Mouse (Mus musculus) neural tube, embryonic 13.5 days (tissue): ENCODE results near the gene Notch2. TPM values are rescaled to one million over a fixed set of nuclear protein-coding genes. Genes with fewer than 3 reads are reported as not detected.
A peak's percentile ranks its signal among the peaks of the same experiment; 100 is the strongest.

Experiments used
- ATAC-seq: fragments of 200-750 bp; cut with Nextera tagmentation; 2 replicates; pipeline ENCODE4 v1.8.0; 2017; ENCODE audit warnings: low read depth, mild to moderate bottlenecking, moderate TSS enrichment, moderate library complexity
- H3K27ac ChIP-seq: fragments of 300-500 bp; sonication (generic); replicated peaks from 2 replicates; pipeline ENCODE4 v1.5.1; 2015; ENCODE audit warnings: moderate library complexity, mild to moderate bottlenecking, inconsistent platforms
- H3K27me3 ChIP-seq: fragments of 300-500 bp; sonication (generic); 2 replicates; pipeline ENCODE4 v1.6.1; 2015; ENCODE audit warnings: mild to moderate bottlenecking, inconsistent platforms
- H3K36me3 ChIP-seq: fragments of 300-500 bp; sonication (generic); 2 replicates; pipeline ENCODE4 v1.6.1; 2015; ENCODE audit warnings: mild to moderate bottlenecking, inconsistent platforms
- H3K4me1 ChIP-seq: fragments of 300-500 bp; sonication (generic); replicated peaks from 2 replicates; pipeline ENCODE4 v1.6.1; 2015; ENCODE audit warnings: inconsistent platforms
- H3K4me2 ChIP-seq: fragments of 300-500 bp; sonication (generic); 2 replicates; pipeline ENCODE4 v1.6.1; 2015; ENCODE audit warnings: inconsistent platforms, mild to moderate bottlenecking, moderate library complexity
- H3K4me3 ChIP-seq: fragments of 300-500 bp; sonication (generic); 2 replicates; pipeline ENCODE4 v1.5.1; 2015; ENCODE audit warnings: mild to moderate bottlenecking, inconsistent platforms
- H3K9ac ChIP-seq: fragments of 300-500 bp; sonication (generic); 2 replicates; pipeline ENCODE4 v1.6.1; 2015; ENCODE audit warnings: moderate library complexity, mild to moderate bottlenecking, inconsistent platforms
- H3K9me3 ChIP-seq: fragments of 300-500 bp; sonication (generic); 2 replicates; pipeline ENCODE4 v1.6.1; 2016; ENCODE audit warnings: inconsistent platforms
- WGBS: fragments of 180-500 bp; shearing (Covaris S2); methylation state at CpG from one replicate; pipeline ENCODE4 v1.1.7; 2015; 5-methylcytosine and 5-hydroxymethylcytosine counted together
- polyA plus RNA-seq: library from polyadenylated mRNA; unstranded; fragments of >200 nt; fragmentation: Nextera tagmentation; extraction: Ambion mirVana; gene quantifications from 2 replicates; pipeline ENCODE4 v1.2.1, GENCODE M21; 2015

The Notch2 gene
- polyA plus RNA-seq, 1 experiment from 2014 or later, result 11.2 TPM

GRCm38 (mm10) chr3:98036161-98036560 is 22.8 kb downstream of the Notch2 start:
- Histone ChIP-seq H3K4me2 (no peak overlapping the region), H3K27ac (peak overlapping the region; percentile 76), H3K27me3 (no peaks in the 10 kb centered on the region), H3K9me3 (no peaks in the 10 kb centered on the region), H3K9ac (no peak overlapping the region), H3K36me3 (no peaks in the 10 kb centered on the region), H3K4me3 (no peak overlapping the region), H3K4me1 (peaks cover 84% of the 10 kb centered on the region)
- WGBS, result 65% methylated on average over 6 of the region's 6 CpGs
- ATAC-seq, result no peak

GRCm38 (mm10) chr3:98037151-98037550 is 23.8 kb downstream of the Notch2 start:
- Histone ChIP-seq H3K4me3 (no peak overlapping the region), H3K4me1 (peaks cover 80% of the 10 kb centered on the region), H3K9ac (no peak overlapping the region), H3K36me3 (no peaks in the 10 kb centered on the region), H3K4me2 (no peak overlapping the region), H3K9me3 (no peaks in the 10 kb centered on the region), H3K27ac (peak overlapping the region; percentile 38; the same call in 1 of the 2 replicates), H3K27me3 (no peaks in the 10 kb centered on the region)
- ATAC-seq, result no peak
- WGBS, result 53% methylated on average over 7 of the region's 7 CpGs

GRCm38 (mm10) chr3:98038658-98039057 is 25.3 kb downstream of the Notch2 start:
- peak overlapping the region; percentile 59; the same call in 1 of the 2 replicates for H3K27ac ChIP-seq

GRCm38 (mm10) chr3:98039223-98039622 is 25.9 kb downstream of the Notch2 start:
- 43% methylated on average over 4 of the region's 5 CpGs for WGBS
- Histone ChIP-seq H3K27ac (peak overlapping the region; percentile 24; the same call in 1 of the 2 replicates), H3K36me3 (no peaks in the 10 kb centered on the region), H3K27me3 (no peaks in the 10 kb centered on the region), H3K4me3 (no peak overlapping the region), H3K9ac (no peak overlapping the region), H3K9me3 (no peaks in the 10 kb centered on the region), H3K4me1 (peaks cover 85% of the 10 kb centered on the region), H3K4me2 (no peak overlapping the region)
- ATAC-seq, result no peak

More at GRCm38 (mm10) chr3:98038658-98039057, 25.3 kb downstream of the Notch2 start:
- Histone ChIP-seq H3K4me1 (peaks cover 85% of the 10 kb centered on the region), H3K36me3 (no peaks in the 10 kb centered on the region), H3K9me3 (no peaks in the 10 kb centered on the region), H3K4me3 (no peak overlapping the region), H3K9ac (no peak overlapping the region), H3K4me2 (no peak overlapping the region), H3K27me3 (no peaks in the 10 kb centered on the region)
- 66% methylated on average over 8 of the region's 8 CpGs for WGBS
- no peak for ATAC-seq

GRCm38 (mm10) chr3:98039666-98040456 is 26.5 kb downstream of the Notch2 start:
- ATAC-seq, result no peak
- Histone ChIP-seq H3K27ac (peak overlapping the region; percentile 23), H3K9ac (no peak overlapping the region), H3K9me3 (no peaks in the 10 kb centered on the region), H3K4me1 (peaks cover 85% of the 10 kb centered on the region), H3K4me3 (no peak overlapping the region), H3K27me3 (no peaks in the 10 kb centered on the region), H3K36me3 (no peaks in the 10 kb centered on the region), H3K4me2 (no peak overlapping the region)
- 88% methylated on average over 16 of the region's 16 CpGs for WGBS

GRCm38 (mm10) chr3:98040836-98041235 is 27.5 kb downstream of the Notch2 start:
- no peak overlapping the region for H3K27ac ChIP-seq
- no peaks in the 10 kb centered on the region for H3K27me3 ChIP-seq
- no peak overlapping the region for H3K4me3 ChIP-seq
- ATAC-seq, result no peak
- H3K4me1 ChIP-seq, result peaks cover 81% of the 10 kb centered on the region
- no peak overlapping the region for H3K9ac ChIP-seq
- H3K4me2 ChIP-seq, result no peak overlapping the region
- H3K36me3 ChIP-seq, result no peaks in the 10 kb centered on the region
- WGBS, result 93% methylated on average over 6 of the region's 6 CpGs
- H3K9me3 ChIP-seq, result no peaks in the 10 kb centered on the region

GRCm38 (mm10) chr3:98042301-98042700 is 29.0 kb downstream of the Notch2 start:
- ATAC-seq, result no peak
- Histone ChIP-seq H3K4me1 (peaks cover 82% of the 10 kb centered on the region), H3K4me3 (no peak overlapping the region), H3K9me3 (no peaks in the 10 kb centered on the region), H3K27me3 (no peaks in the 10 kb centered on the region), H3K27ac (peak overlapping the region; percentile 85), H3K4me2 (peak overlapping the region; percentile 30), H3K9ac (no peak overlapping the region; the same call in 1 of the 2 replicates), H3K36me3 (no peaks in the 10 kb centered on the region)
- WGBS, result 64% methylated on average over 6 of the region's 6 CpGs

GRCm38 (mm10) chr3:98042955-98043456 is 29.7 kb downstream of the Notch2 start:
- Histone ChIP-seq H3K9ac (no peak overlapping the region; the same call in none of the 2 replicates), H3K27me3 (no peaks in the 10 kb centered on the region), H3K4me3 (no peak overlapping the region), H3K27ac (peak overlapping the region; percentile 85), H3K9me3 (no peaks in the 10 kb centered on the region), H3K4me2 (peak overlapping the region; percentile 30), H3K36me3 (no peaks in the 10 kb centered on the region), H3K4me1 (peaks cover 76% of the 10 kb centered on the region)
- 5% methylated on average over 9 of the region's 9 CpGs for WGBS
- ATAC-seq, result peak; percentile 83

- H3K27me3 ChIP-seq, result no peaks in the 10 kb centered on the region
- ATAC-seq, result peak; percentile 41; the same call in 1 of the 2 replicates
- H3K9ac ChIP-seq, result no peak overlapping the region; the same call in 1 of the 2 replicates
- H3K27ac ChIP-seq, result peak overlapping the region; percentile 85
- H3K36me3 ChIP-seq, result no peaks in the 10 kb centered on the region
- H3K4me3 ChIP-seq, result no peak overlapping the region
- no peaks in the 10 kb centered on the region for H3K9me3 ChIP-seq
- H3K4me2 ChIP-seq, result no peak overlapping the region
- 43% methylated on average over 4 of the region's 4 CpGs for WGBS
- peaks cover 69% of the 10 kb centered on the region for H3K4me1 ChIP-seq
Observed at GRCm38 (mm10) chr3:98043669-98044068, 30.3 kb downstream of the Notch2 start.

- Histone ChIP-seq H3K4me1 (peaks cover 65% of the 10 kb centered on the region), H3K27me3 (no peaks in the 10 kb centered on the region), H3K4me3 (no peak overlapping the region), H3K9ac (no peak overlapping the region), H3K4me2 (no peak overlapping the region), H3K36me3 (no peaks in the 10 kb centered on the region), H3K27ac (no peak overlapping the region), H3K9me3 (no peaks in the 10 kb centered on the region)
- WGBS, result 92% methylated on average over 4 of the region's 4 CpGs
- ATAC-seq, result no peak
Observed at GRCm38 (mm10) chr3:98044768-98045368, 31.5 kb downstream of the Notch2 start.

- Histone ChIP-seq H3K4me3 (no peak overlapping the region), H3K9me3 (no peaks in the 10 kb centered on the region), H3K4me2 (no peak overlapping the region), H3K9ac (no peak overlapping the region), H3K4me1 (peaks cover 66% of the 10 kb centered on the region), H3K27me3 (no peaks in the 10 kb centered on the region), H3K36me3 (no peaks in the 10 kb centered on the region), H3K27ac (no peak overlapping the region)
- 71% methylated on average over 8 of the region's 8 CpGs for WGBS
- ATAC-seq, result no peak
Observed at GRCm38 (mm10) chr3:98045465-98046148, 32.3 kb downstream of the Notch2 start.

GRCm38 (mm10) chr3:98046305-98046704 is 33.0 kb downstream of the Notch2 start:
- H3K9me3 ChIP-seq, result no peaks in the 10 kb centered on the region
- peaks cover 73% of the 10 kb centered on the region for H3K4me1 ChIP-seq
- no peak overlapping the region for H3K9ac ChIP-seq
- no peaks in the 10 kb centered on the region for H3K27me3 ChIP-seq
- no peak overlapping the region for H3K4me2 ChIP-seq
- no peak; the same call in 1 of the 2 replicates for ATAC-seq
- no peaks in the 10 kb centered on the region for H3K36me3 ChIP-seq
- H3K27ac ChIP-seq, result peak overlapping the region; percentile 56; the same call in 1 of the 2 replicates
- no peak overlapping the region for H3K4me3 ChIP-seq
- WGBS, result 60% methylated on average over 8 of the region's 8 CpGs
